Mouse (Mus musculus) hindbrain, embryonic 10.5 days (tissue): Measurements from ENCODE around the gene Uprt. TPM values are rescaled to one million over a fixed set of nuclear protein-coding genes. Genes with fewer than 3 reads are reported as not detected.

Experiments used
- DNase-seq: peaks from one replicate; pipeline ENCODE4 v3.0.0-alpha.2; 2017; ENCODE audit warnings: low spot score
- H3K27ac ChIP-seq: fragments of 300-500 bp; sonication (generic); 2 replicates; pipeline ENCODE4 v1.5.1; 2016; ENCODE audit warnings: mild to moderate bottlenecking, moderate library complexity
- H3K27me3 ChIP-seq: fragments of 300-500 bp; sonication (generic); 2 replicates; pipeline ENCODE4 v1.6.1; 2016; ENCODE audit warnings: mild to moderate bottlenecking; ENCODE audit not compliant: poor library complexity, insufficient read depth, severe bottlenecking
- H3K36me3 ChIP-seq: fragments of 300-500 bp; sonication (generic); 2 replicates; pipeline ENCODE4 v1.6.1; 2016; ENCODE audit warnings: mild to moderate bottlenecking, moderate library complexity
- H3K4me1 ChIP-seq: fragments of 300-500 bp; sonication (generic); replicated peaks from 2 replicates; pipeline ENCODE4 v1.6.1; 2016; ENCODE audit warnings: mild to moderate bottlenecking
- H3K4me3 ChIP-seq: fragments of 300-500 bp; sonication (generic); 2 replicates; pipeline ENCODE4 v1.5.1; 2016; ENCODE audit warnings: mild to moderate bottlenecking, moderate library complexity
- H3K9me3 ChIP-seq: fragments of 300-500 bp; sonication (generic); 2 replicates; pipeline ENCODE4 v1.6.1; 2016; ENCODE audit warnings: mild to moderate bottlenecking, moderate library complexity
- WGBS: fragments of 180-500 bp; shearing (Covaris S2); methylation state at CpG from one replicate; pipeline ENCODE4 v1.1.7; 2016; 5-methylcytosine and 5-hydroxymethylcytosine counted together
- polyA plus RNA-seq: library from polyadenylated mRNA; unstranded; fragments of >200 nt; fragmentation: Nextera tagmentation; extraction: Ambion mirVana; gene quantifications from 2 replicates; pipeline ENCODE4 v1.2.1, GENCODE M21; 2016

The Uprt gene
- polyA plus RNA-seq, result 0.48 and 1.1 TPM in 2 replicates

DNA sequence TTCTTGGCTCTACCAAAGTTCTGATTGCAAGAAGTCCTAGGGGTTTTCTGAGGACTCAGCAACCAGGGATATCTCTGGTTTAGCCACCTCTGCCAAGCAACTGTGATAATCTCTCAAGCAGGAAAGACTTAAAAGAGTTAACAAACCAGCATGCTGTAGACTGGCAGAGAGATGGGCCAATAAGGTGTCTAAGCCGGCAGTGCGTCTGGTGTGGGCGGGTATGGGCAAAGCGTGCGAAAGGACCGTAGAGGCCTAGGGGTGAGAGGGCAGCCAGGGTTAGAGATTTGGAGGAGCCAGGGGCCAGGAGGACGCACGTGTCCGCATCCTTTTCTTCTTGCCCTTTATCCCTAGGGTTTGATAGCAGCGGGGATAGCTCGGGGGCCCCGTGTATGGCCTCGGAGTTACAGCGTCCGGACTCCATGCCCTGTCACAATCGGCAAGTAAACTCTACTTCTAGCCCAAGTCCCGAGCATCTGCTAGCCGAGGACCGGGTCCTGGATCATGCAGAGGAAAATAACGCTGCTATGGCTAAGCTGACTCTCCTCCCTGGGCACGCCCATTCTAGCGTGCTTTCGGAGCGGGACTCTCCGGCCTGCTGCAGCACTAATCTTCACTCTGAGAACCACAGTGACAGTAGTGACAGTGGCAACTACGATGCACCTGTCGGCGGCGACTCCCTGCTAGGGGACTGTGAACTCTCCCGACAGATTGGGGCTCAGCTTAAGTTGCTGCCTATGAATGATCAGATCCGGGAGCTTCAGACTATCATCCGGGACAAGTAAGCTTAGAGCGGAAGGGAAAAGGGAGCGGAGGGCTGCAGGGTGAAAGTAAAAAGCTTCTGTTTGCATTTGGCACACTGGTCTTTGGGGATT lies at the start of gene Uprt:
Gene Uprt (plus strand): TSS at position 247 of the 872 bp plus-strand sequence.
- H3K36me3 ChIP-seq, result no peaks in the 10 kb centered on the region
- peak within 1 kb of the TSS; percentile 60 for H3K4me3 ChIP-seq
- H3K9me3 ChIP-seq, result no peaks in the 10 kb centered on the region
- no peaks in the 10 kb centered on the region for H3K4me1 ChIP-seq
- H3K27ac ChIP-seq, result peak within 1 kb of the TSS; percentile 75
- peak; percentile 70 for DNase-seq
- peaks cover 58% of the 10 kb centered on the region for H3K27me3 ChIP-seq
- WGBS, result 16% methylated on average over 34 of the region's 34 CpGs

GRCm38 (mm10) chrX:104433456-104433855 lies 49.2 kb upstream of the Uprt start:
- DNase-seq, result no peak
- WGBS, result 48% methylated on average over 1 of the region's 1 CpGs
- Histone ChIP-seq H3K36me3 (no peaks in the 10 kb centered on the region), H3K27me3 (peaks cover 45% of the 10 kb centered on the region), H3K27ac (no peak overlapping the region), H3K4me1 (no peaks in the 10 kb centered on the region), H3K9me3 (no peaks in the 10 kb centered on the region), H3K4me3 (no peak overlapping the region)

DNA sequence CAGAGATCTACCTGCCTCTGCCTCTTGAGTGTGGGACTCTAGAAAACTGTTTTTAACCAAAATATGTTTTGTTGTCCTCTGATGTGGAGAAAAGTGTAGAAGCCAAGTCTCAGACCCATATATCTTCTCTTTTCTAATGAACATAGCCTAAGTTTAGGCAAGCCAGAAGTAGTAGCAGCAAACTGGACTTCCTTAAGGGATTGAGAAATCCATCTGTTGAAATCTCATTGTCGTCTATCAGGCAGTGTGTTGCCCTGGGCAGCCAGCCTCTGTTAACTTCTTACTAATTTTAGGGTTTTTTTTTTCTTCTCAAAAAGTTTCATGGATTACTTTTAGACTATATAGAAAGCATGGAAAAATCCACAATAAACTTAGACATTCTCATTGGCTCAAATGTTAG lies 30.2 kb upstream of the Uprt start:
- no peaks in the 10 kb centered on the region for H3K4me1 ChIP-seq
- peaks cover 47% of the 10 kb centered on the region for H3K27me3 ChIP-seq
- WGBS, result 77% methylated on average over 1 of the region's 1 CpGs
- H3K27ac ChIP-seq, result no peak overlapping the region
- no peaks in the 10 kb centered on the region for H3K9me3 ChIP-seq
- H3K4me3 ChIP-seq, result no peak overlapping the region
- no peaks in the 10 kb centered on the region for H3K36me3 ChIP-seq
- no peak for DNase-seq

- Histone ChIP-seq H3K36me3 (no peaks in the 10 kb centered on the region), H3K27me3 (no peaks in the 10 kb centered on the region; the same call in 1 of the 2 replicates), H3K9me3 (no peaks in the 10 kb centered on the region), H3K4me1 (no peaks in the 10 kb centered on the region), H3K27ac (no peak overlapping the region), H3K4me3 (no peak overlapping the region)
- DNase-seq, result no peak
- 57% methylated on average over 2 of the region's 2 CpGs for whole genome bisulfite sequencing
These were observed 20.9 kb upstream of the Uprt start for GRCm38 (mm10) chrX:104461755-104462154.

GRCm38 (mm10) chrX:104464376-104464775 lies 18.2 kb upstream of the Uprt start:
- H3K4me3 ChIP-seq, result no peak overlapping the region
- no peak overlapping the region for H3K27ac ChIP-seq
- no peaks in the 10 kb centered on the region for H3K9me3 ChIP-seq
- DNase-seq, result no peak
- no peaks in the 10 kb centered on the region for H3K36me3 ChIP-seq
- 82% methylated on average over 6 of the region's 6 CpGs for WGBS
- no peaks in the 10 kb centered on the region for H3K4me1 ChIP-seq
- H3K27me3 ChIP-seq, result no peaks in the 10 kb centered on the region; the same call in 1 of the 2 replicates

GRCm38 (mm10) chrX:104478041-104478440 lies 4.6 kb upstream of the Uprt start:
- no peak overlapping the region for H3K27ac ChIP-seq
- H3K27me3 ChIP-seq, result peaks cover 73% of the 10 kb centered on the region
- no peak for DNase-seq
- H3K4me1 ChIP-seq, result 0 out of 2 replicates have a peak, but pooled peaks cover 2% of the 10 kb centered on the region
- H3K36me3 ChIP-seq, result no peaks in the 10 kb centered on the region
- H3K9me3 ChIP-seq, result no peaks in the 10 kb centered on the region
- whole genome bisulfite sequencing, result 20% methylated on average over 2 of the region's 2 CpGs
- no peak overlapping the region for H3K4me3 ChIP-seq

GRCm38 (mm10) chrX:104483444-104483808 lies 808 bp downstream of the Uprt start:
- DNase-seq, result no peak
- peak overlapping the region; percentile 75 for H3K27ac ChIP-seq
- H3K9me3 ChIP-seq, result no peaks in the 10 kb centered on the region
- H3K4me1 ChIP-seq, result no peaks in the 10 kb centered on the region
- peaks cover 58% of the 10 kb centered on the region for H3K27me3 ChIP-seq
- H3K4me3 ChIP-seq, result peak overlapping the region; percentile 60
- 29% methylated on average over 6 of the region's 6 CpGs for WGBS
- H3K36me3 ChIP-seq, result no peaks in the 10 kb centered on the region

GRCm38 (mm10) chrX:104485596-104485995 lies 3.0 kb downstream of the Uprt start:
- H3K27me3 ChIP-seq, result peaks cover 64% of the 10 kb centered on the region
- WGBS, result 82% methylated on average over 2 of the region's 2 CpGs
- DNase-seq, result no peak

DNA sequence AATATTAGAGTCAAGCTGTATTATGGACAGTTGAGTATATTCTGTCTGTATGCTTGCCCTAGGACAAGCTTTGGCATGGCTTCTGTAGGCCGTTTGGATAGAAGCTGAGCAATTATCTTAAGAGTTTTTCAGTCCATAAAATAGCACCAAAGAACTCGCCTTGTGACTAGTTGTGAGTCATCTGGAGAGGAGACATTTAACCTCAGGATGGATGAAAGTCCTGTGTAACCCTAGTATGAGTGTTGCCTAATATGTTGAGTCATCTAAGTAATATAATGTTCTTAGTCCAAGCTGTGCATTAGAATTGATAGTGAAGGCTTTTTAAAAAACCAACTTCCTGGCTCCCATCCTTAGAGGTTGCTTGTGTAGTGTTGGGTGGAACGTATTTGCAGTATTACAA lies 5.4 kb downstream of the Uprt start:
- H3K9me3 ChIP-seq, result no peaks in the 10 kb centered on the region
- H3K27me3 ChIP-seq, result peaks cover 52% of the 10 kb centered on the region
- WGBS, result 81% methylated on average over 3 of the region's 3 CpGs
- no peak overlapping the region for H3K4me3 ChIP-seq
- no peak for DNase-seq
- no peak overlapping the region for H3K27ac ChIP-seq
- no peaks in the 10 kb centered on the region for H3K36me3 ChIP-seq
- H3K4me1 ChIP-seq, result no peaks in the 10 kb centered on the region

More at GRCm38 (mm10) chrX:104485596-104485995, 3.0 kb downstream of the Uprt start:
- Histone ChIP-seq H3K4me3 (no peak overlapping the region), H3K4me1 (no peaks in the 10 kb centered on the region), H3K9me3 (no peaks in the 10 kb centered on the region), H3K27ac (no peak overlapping the region), H3K36me3 (no peaks in the 10 kb centered on the region)

DNA sequence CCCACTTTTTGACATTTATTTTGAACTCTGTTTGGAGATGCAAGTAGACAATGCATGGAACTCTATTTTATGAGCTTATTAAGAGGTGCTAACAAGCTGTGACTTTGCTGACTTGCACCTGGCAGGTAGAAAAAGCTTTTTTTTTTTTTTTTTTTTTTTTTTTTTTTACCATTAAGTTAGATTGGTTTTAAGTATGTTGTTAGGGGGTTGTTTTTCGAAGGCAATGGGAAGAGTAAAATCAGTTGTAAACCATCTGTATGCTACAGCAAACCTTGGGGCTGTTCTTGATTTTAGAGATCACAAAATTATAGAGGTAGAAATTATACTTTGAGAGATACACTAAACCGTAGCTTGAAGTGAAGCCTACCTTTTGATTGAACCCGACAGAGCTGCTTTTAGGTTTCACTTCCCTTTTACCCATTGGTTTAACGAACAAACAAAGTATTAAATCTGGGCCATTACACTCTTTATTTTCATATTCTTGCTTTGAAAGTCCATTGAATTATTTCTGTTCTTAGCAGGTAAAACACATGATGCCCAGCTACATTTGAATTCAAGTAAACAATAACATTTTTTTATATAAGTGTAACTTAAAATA lies 6.4 kb downstream of the Uprt start:
- Histone ChIP-seq H3K27ac (no peak overlapping the region), H3K4me3 (no peak overlapping the region), H3K9me3 (no peaks in the 10 kb centered on the region), H3K27me3 (peaks cover 50% of the 10 kb centered on the region), H3K36me3 (no peaks in the 10 kb centered on the region), H3K4me1 (no peaks in the 10 kb centered on the region)
- 82% methylated on average over 4 of the region's 4 CpGs for WGBS
- DNase-seq, result no peak

DNA sequence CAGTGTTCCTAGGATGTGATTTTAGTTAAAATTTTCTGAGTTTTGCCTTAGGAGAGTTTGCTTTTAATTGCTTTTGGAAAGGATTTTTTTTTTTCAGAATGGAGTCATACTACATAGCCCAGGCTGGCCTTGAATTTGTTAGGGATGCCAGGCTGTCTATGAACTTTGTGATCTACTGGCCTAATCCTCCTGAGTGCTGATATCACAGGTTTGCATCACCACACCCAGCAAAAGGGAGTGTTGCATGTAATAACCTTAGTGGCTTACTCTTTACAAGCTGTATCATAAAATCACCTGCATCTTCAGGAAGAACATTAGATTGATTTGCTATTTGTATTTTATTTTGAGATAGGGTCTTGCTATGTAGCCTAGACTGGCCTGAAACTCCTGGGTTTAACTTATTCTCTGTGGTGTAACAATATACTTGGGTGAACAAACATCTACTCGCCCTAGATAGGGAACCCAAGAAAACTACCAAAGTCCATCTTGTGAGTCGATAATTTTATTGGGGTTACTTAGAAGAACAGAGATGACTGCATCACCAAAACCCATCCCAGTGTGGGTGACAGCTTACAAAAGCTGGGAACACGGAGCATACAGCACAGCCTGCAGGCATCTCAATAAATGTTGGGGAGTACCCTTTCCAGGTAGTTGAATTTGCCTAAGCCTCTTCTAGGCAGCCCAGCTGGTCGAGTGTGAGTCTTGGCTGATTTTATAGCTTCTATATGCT lies 7.2 kb downstream of the Uprt start:
- Histone ChIP-seq H3K36me3 (no peaks in the 10 kb centered on the region), H3K9me3 (no peaks in the 10 kb centered on the region), H3K27me3 (peaks cover 45% of the 10 kb centered on the region), H3K27ac (no peak overlapping the region), H3K4me1 (no peaks in the 10 kb centered on the region), H3K4me3 (no peak overlapping the region)
- DNase-seq, result no peak
- 69% methylated on average over 4 of the region's 4 CpGs for WGBS

GRCm38 (mm10) chrX:104501765-104502164 lies 19.1 kb downstream of the Uprt start:
- Histone ChIP-seq H3K4me1 (no peaks in the 10 kb centered on the region), H3K9me3 (no peaks in the 10 kb centered on the region), H3K36me3 (no peaks in the 10 kb centered on the region), H3K27ac (no peak overlapping the region), H3K27me3 (peaks cover 63% of the 10 kb centered on the region), H3K4me3 (no peak overlapping the region)
- 76% methylated on average over 5 of the region's 5 CpGs for WGBS
- no peak for DNase-seq

DNA sequence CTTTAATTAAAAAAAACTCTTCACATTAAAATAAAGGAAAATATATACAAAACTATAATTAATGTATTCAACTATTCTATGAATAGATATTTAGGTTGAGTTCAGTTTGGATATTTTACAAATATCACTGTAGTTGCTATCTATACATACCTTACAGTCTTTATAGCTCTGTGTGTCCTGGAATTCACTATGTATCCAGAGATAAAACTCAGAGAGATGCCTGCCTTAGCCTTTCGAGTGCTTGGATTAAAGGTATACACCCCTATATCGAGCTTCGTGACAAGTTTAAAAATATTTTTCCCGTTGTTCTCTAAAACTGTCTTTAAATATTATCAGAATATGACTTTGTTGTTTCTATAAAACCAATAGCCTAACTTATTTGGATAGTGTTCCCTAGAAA lies 60.0 kb downstream of the Uprt start:
- H3K9me3 ChIP-seq, result no peaks in the 10 kb centered on the region
- no peak overlapping the region for H3K27ac ChIP-seq
- 92% methylated on average over 4 of the region's 4 CpGs for WGBS
- no peaks in the 10 kb centered on the region for H3K4me1 ChIP-seq
- no peak for DNase-seq
- no peaks in the 10 kb centered on the region for H3K36me3 ChIP-seq
- H3K4me3 ChIP-seq, result no peak overlapping the region
- H3K27me3 ChIP-seq, result peaks cover 72% of the 10 kb centered on the region
